Mouse (Mus musculus) frontal cortex, postnatal 36 days (tissue): Measurements from ENCODE around the gene Gabrp.

Experiments
- DNase-seq, 2 experiments: peaks; one replicate each; pipeline ENCODE4 v3.0.0; 2022; ENCODE audit warnings: low spot score in 2 of 2

The Gabrp gene

DNA sequence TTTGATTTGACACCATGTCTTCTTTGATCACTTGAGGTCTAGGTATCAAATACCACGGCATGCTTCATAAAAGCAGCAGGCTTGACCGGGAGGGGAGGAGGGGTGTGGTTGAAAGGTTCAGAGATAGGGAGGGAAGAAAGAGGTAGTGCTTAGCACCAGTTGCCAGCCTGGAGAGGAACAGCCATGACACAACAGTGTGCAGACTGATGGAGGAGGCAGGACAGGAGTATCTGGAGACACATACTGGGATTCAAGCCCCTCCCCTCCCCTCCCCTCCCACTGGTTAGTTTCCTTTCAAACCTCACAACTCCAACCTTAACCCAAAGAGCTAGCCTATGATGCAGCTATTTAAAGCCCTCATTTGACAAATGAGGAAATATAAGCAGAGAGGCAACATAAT, 49.2 kb downstream of the Gabrp start:
- DNase-seq, result no peak

DNA sequence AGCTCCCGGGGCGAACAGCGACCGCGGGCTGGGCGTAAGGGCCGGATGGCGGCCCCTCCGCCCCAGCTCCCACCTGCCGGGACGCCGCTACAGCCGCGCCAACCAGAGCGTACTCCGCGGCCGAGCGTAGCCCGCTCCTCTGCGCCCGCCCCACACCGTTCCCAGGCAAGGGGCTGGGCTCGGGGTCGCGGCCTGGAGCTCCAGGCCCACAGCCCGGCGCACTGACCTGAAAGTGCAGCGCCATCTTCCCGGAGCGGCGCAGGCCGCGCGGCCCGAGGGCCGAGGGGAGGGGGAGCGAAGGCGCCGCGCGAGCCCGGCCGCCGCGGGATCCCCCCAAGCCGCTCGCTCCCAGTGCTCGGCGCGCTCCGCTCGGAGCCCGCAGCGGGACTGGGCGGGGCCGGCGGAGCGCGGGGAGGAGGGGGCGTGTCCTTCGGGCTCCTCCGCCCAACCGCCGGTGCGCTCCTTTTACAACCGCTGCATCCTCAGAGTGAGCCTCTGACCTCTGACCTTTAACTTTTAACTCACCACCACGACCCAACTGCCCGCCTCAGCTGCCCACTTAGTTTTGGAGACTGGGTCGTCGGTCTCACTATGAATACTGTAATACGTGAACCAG, 65.3 kb downstream of the Gabrp start, which contains the start of gene Ranbp17:
Ranbp17 (minus strand) TSS at position 371 of the 616 bp plus-strand sequence.
- DNase-seq, result peak; percentile 7 to 20

DNA sequence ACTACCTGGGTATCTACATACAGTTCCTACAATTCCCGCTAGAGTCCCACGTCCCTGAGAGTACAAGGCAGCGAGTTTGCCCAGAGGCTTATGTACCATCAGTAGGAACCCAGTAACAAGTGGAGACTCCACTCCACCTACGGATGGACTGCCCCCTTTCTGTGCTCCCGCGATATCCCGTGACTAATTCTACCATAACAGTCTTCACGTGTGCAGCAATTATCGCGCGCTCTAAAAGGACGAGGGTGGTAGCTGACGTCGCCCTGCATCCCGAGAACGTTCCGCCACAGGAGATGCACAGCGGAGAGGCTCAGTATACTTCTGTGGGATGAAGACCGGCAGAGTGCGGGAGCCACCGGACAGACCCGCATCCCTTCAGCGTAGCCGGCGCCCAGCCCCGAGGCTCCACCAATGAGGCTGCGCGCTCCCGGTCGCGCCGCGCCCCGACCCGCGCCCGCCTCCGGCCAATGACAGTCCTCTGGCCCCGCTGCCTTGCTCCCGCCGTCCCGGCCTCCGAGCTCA, 65.8 kb downstream of the Gabrp start:
- DNase-seq, result peak; percentile 39 to 65

DNA sequence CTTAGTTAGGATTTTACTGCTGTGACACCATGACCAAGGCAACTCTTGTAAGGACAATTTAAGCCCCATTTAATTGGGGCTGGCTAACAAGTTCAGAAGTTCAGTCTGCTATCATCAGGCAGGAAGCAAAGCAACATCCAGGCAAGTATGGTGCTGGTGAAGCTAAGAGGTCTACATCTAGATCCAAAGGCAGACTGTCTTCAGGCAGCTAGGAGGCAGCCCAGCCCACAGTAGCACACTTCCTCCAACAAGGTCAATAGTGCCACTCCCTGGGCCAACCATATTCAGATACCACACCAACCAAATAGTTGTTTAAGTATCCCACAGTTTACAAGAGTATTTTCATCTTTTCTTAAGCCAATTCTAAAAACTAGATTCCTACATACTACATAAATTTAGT, 69.4 kb downstream of the Gabrp start:
- DNase-seq, result no peak
